Mouse (Mus musculus) lung, postnatal 0 days (tissue): ENCODE results near the gene Dcaf12l1.

Source experiments
- CTCF ChIP-seq: IDR thresholded peaks from 2 replicates; pipeline ENCODE4 v1.5.1; 2016; ENCODE audit warnings: antibody characterized with exemption, mild to moderate bottlenecking
- EP300 ChIP-seq: IDR thresholded peaks from 2 replicates; pipeline ENCODE4 v1.6.1; 2016; ENCODE audit warnings: antibody characterized with exemption, mild to moderate bottlenecking, control low read depth

DNA sequence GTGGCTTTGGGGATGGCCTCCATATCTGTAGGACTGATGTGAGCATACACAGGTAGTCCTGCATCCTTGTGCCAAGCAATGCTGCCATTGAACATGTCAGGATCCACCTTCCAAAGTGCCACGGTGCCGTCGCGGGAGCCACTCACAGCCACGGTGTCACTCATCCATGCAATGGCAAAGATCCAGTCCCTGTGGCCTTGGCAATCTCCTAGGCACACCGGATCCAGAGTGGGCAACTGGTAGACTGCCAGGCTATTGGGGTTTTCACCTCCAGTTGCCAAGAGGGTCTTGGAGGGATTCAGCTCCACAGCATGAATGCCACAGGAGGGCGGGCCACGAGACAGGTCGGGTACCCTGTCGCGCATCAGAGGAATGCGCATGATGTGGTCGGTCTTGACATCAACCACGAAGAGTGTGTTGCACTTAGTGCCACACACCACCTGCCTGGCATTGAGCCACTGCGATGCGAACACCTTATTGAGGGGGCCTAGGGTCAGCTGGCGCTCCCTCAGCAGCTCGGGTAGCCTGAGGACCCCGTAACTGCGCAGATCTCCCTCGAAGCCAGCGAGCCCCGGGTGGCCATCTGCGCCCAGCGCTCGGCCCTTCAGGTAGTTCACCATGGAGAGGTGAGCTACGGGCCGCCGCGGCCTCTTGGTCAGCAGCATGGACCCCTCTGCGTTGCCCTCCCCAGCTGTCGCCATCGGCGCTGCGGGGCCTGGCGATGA is 799 bp downstream of the Dcaf12l1 start:
- TF ChIP-seq CTCF (no peak), EP300 (no peak)
